Mouse (Mus musculus): Measurements from ENCODE around the gene Tiprl. TPM values are rescaled to one million over a fixed set of nuclear protein-coding genes. Genes with fewer than 3 reads are reported as not detected.
A peak's percentile ranks its signal among the peaks of the same experiment; 100 is the strongest.

Gene Tiprl
- total and polyA plus RNA-seq, 3 experiments, result 36.1 to 82.2 (median 45.7) TPM

GRCm38 (mm10) chr1:165184178-165184577, 52.6 kb downstream of the Tiprl start:
- Histone ChIP-seq H3K4me1 (ENCODE audit: control insufficient read depth in 1 of 2, insufficient read depth in 2 of 2) (peaks cover 17 to 64% of the 10 kb centered on the region in 2 experiments), H3K9me3 (replicated peaks; ENCODE audit: low read length) (no peaks in the 10 kb centered on the region), H3K27me3 (replicated peaks) (no peaks in the 10 kb centered on the region), H3K27ac (ENCODE audit: insufficient read depth, low read depth) (no peak overlapping the region), H3K9ac (ENCODE audit: insufficient read depth, low read depth) (no peak overlapping the region), H3K79me2 (replicated peaks; ENCODE audit: control insufficient read depth, extremely low read depth, insufficient read depth, poor library complexity, severe bottlenecking) (peaks cover 7% of the 10 kb centered on the region; the same call in 1 of the 2 replicates), H3K4me2 (ENCODE audit: insufficient read depth, low read depth, poor library complexity, severe bottlenecking) (no peak overlapping the region), H3K4me3 (replicated peaks in 1 of 3; ENCODE audit: low read depth in 2 of 3, low read length in 2 of 3, poor library complexity in 1 of 3) (no peak overlapping the region), H3K36me3 (replicated peaks in 1 of 2; ENCODE audit: control insufficient read depth in 1 of 2, insufficient read depth in 1 of 2, low read length in 1 of 2) (peaks cover 74 to 89% of the 10 kb centered on the region in 2 experiments)
- dilution Hi-C loops (cut with MboI; ENCODE audit: extremely low pct_ligation_motif_present, extremely low pct_unique_long_range_greater_than_20kb, low sequenced_read_pairs), result no loop called here
- in situ Hi-C loops (cut with MboI; ENCODE audit: low pct_ligation_motif_present, low pct_unique_long_range_greater_than_20kb, low sequenced_read_pairs), result no loop called here
- DNase-seq (ENCODE audit: extremely low read depth), result no peak
- TF ChIP-seq MYC (IDR thresholded peaks at IDR 0.05; ENCODE audit: low read depth, low read length), result no peak
- no peak for TF ChIP-seq UBTF (IDR thresholded peaks at IDR 0.05; ENCODE audit: low read depth, low read length)
- TF ChIP-seq E2F4 (IDR thresholded peaks at IDR 0.05; ENCODE audit: insufficient replicate concordance, low read depth, low read length), result no peak
- TF ChIP-seq TCF12 (IDR thresholded peaks at IDR 0.05; ENCODE audit: low read depth, low read length), result no peak

GRCm38 (mm10) chr1:165183400-165183799, 53.4 kb downstream of the Tiprl start:
- no peak overlapping the region for H3K4me3 ChIP-seq (replicated peaks in 1 of 3; ENCODE audit: low read depth in 2 of 3, low read length in 2 of 3, poor library complexity in 1 of 3)
- H3K79me2 ChIP-seq (replicated peaks; ENCODE audit: control insufficient read depth, extremely low read depth, insufficient read depth, poor library complexity, severe bottlenecking), result peaks cover under 1% of the 10 kb centered on the region; the same call in 1 of the 2 replicates
- in situ Hi-C loops (cut with MboI; ENCODE audit: low pct_ligation_motif_present, low pct_unique_long_range_greater_than_20kb, low sequenced_read_pairs), result no loop called here
- no peak overlapping the region for H3K9ac ChIP-seq (ENCODE audit: insufficient read depth, low read depth)
- no peaks in the 10 kb centered on the region for H3K9me3 ChIP-seq (replicated peaks; ENCODE audit: low read length)
- H3K27ac ChIP-seq (ENCODE audit: insufficient read depth, low read depth), result no peak overlapping the region
- DNase-seq (ENCODE audit: extremely low read depth), result no peak
- TF ChIP-seq TBP (conservative IDR thresholded peaks at IDR 0.05; ENCODE audit: low read depth, low read length), result no peak
- peak in 1 of 2 experiments; percentile 11; a peak in 1 of 4 replicates for TF ChIP-seq CTCF (conservative IDR thresholded peaks at IDR 0.05 in 1 of 2, IDR thresholded peaks at IDR 0.05 in 1 of 2; ENCODE audit: low read depth in 2 of 2, low read length in 2 of 2)
- H3K27me3 ChIP-seq (replicated peaks), result no peaks in the 10 kb centered on the region
- no peak overlapping the region for H3K4me2 ChIP-seq (ENCODE audit: insufficient read depth, low read depth, poor library complexity, severe bottlenecking)
- peaks cover 82 to 96% of the 10 kb centered on the region in 2 experiments for H3K36me3 ChIP-seq (replicated peaks in 1 of 2; ENCODE audit: control insufficient read depth in 1 of 2, insufficient read depth in 1 of 2, low read length in 1 of 2)
- peaks cover 11 to 57% of the 10 kb centered on the region in 2 experiments for H3K4me1 ChIP-seq (ENCODE audit: control insufficient read depth in 1 of 2, insufficient read depth in 2 of 2)
- dilution Hi-C loops (cut with MboI; ENCODE audit: extremely low pct_ligation_motif_present, extremely low pct_unique_long_range_greater_than_20kb, low sequenced_read_pairs), result no loop called here

DNA sequence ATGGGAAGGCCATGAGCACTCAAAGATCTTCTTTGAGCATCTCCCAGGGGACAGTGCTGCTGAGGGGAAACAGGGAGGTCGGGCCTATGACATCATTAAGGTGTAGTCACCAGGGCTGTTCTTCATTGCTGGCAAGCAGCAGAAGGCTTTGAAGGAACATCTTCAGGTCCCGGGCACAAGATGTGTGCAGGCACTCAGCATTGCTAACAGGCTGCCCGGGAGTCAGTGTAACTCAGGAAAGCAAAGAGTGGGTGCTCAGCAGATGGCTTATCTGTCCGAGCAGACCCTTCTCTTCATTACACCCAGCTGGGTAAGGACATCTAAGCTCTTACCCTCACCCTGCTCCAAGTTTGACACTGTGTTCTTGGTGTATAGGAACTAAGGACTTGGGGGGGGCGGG, 57.5 kb downstream of the Tiprl start:
- H3K27ac ChIP-seq (ENCODE audit: insufficient read depth, low read depth), result no peak overlapping the region
- H3K4me2 ChIP-seq (ENCODE audit: insufficient read depth, low read depth, poor library complexity, severe bottlenecking), result no peak overlapping the region
- H3K36me3 ChIP-seq (replicated peaks in 1 of 2; ENCODE audit: control insufficient read depth in 1 of 2, insufficient read depth in 1 of 2, low read length in 1 of 2), result peaks cover 70 to 90% of the 10 kb centered on the region in 2 experiments
- no peaks in the 10 kb centered on the region for H3K9me3 ChIP-seq (replicated peaks; ENCODE audit: low read length)
- in situ Hi-C loops (cut with MboI; ENCODE audit: low pct_ligation_motif_present, low pct_unique_long_range_greater_than_20kb, low sequenced_read_pairs) (no loop called here), dilution Hi-C loops (cut with MboI; ENCODE audit: extremely low pct_ligation_motif_present, extremely low pct_unique_long_range_greater_than_20kb, low sequenced_read_pairs) (no loop called here)
- no peak for TF ChIP-seq POLR2A (IDR thresholded peaks at IDR 0.05; ENCODE audit: low read depth, low read length)
- TF ChIP-seq EP300 (IDR thresholded peaks at IDR 0.05; ENCODE audit: low read length), result no peak
- no peak for TF ChIP-seq USF1 (IDR thresholded peaks at IDR 0.05; ENCODE audit: low read depth, low read length)
- no peak for TF ChIP-seq MYC (IDR thresholded peaks at IDR 0.05; ENCODE audit: low read depth, low read length)
- no peak for TF ChIP-seq ZKSCAN1 (IDR thresholded peaks at IDR 0.05; ENCODE audit: borderline replicate concordance, low read depth, low read length)
- TF ChIP-seq CTCF (conservative IDR thresholded peaks at IDR 0.05 in 1 of 2, IDR thresholded peaks at IDR 0.05 in 1 of 2; ENCODE audit: low read depth in 2 of 2, low read length in 2 of 2), result no peak
- TF ChIP-seq GABPA (IDR thresholded peaks at IDR 0.05; ENCODE audit: insufficient replicate concordance, low read depth, low read length), result no peak
- no peak for TF ChIP-seq CHD1 (IDR thresholded peaks at IDR 0.05; ENCODE audit: low read depth, low read length)
- H3K79me2 ChIP-seq (replicated peaks; ENCODE audit: control insufficient read depth, extremely low read depth, insufficient read depth, poor library complexity, severe bottlenecking), result no peaks in the 10 kb centered on the region
- peaks cover 0 to 28% of the 10 kb centered on the region in 2 experiments; a peak in 3 of 4 replicates for H3K4me1 ChIP-seq (ENCODE audit: control insufficient read depth in 1 of 2, insufficient read depth in 2 of 2)
- H3K9ac ChIP-seq (ENCODE audit: insufficient read depth, low read depth), result no peak overlapping the region
- DNase-seq (ENCODE audit: extremely low read depth), result no peak
- H3K4me3 ChIP-seq (replicated peaks in 1 of 3; ENCODE audit: low read depth in 2 of 3, low read length in 2 of 3, poor library complexity in 1 of 3), result no peak overlapping the region
- H3K27me3 ChIP-seq (replicated peaks), result no peaks in the 10 kb centered on the region

Data from CH12.LX (cell line).